Mouse (Mus musculus) neutrophil, adult 5-6 weeks (primary cell): ENCODE measurements around the gene Ptprj. TPM values are rescaled to one million over a fixed set of nuclear protein-coding genes. Genes with fewer than 3 reads are reported as not detected.

Experiments used
- ATAC-seq: fragments of 151-379, 151-347 bp; 2 replicates; pipeline ENCODE4 v1.8.0; 2017; ENCODE audit warnings: mild to moderate bottlenecking, moderate TSS enrichment; ENCODE audit not compliant: insufficient number of reproducible peaks, poor library complexity, low FRiP score, severe bottlenecking; ENCODE audit errors: extremely low read depth
- total RNA-seq: library from RNA; stranded (forward); fragments of 200-1000 nt; gene quantifications from 2 replicates; pipeline ENCODE4 v1.2.3, GENCODE M21; 2017

Gene Ptprj
- total RNA-seq = 93.1 and 93.8 TPM in 2 replicates

GRCm38 (mm10) chr2:90580236-90581005 lies at the start of gene Ptprj:
Gene Ptprj, minus strand, starts transcription at chr2:90580647.
- peak; percentile 13; the same call in 1 of the 2 replicates for ATAC-seq

DNA sequence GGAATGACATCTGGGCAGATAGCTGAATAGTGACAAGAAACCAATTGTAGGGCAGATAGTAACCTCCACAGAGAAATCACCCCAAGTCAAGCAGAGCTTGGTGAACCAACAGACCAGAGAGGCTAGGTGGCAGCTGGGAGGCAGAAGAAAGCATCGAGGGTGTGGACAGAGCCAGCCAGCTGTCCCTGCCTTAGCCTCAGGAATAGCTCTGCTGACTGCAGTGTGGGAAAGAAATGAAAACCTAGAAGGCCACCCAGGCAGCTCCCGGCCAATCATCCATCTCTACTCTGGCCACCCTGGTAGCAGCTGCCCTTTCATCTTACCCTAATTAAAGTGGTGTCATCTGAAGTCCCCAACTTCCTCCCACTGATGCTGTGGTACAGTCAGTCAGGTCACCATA lies 49.1 kb upstream of the Ptprj start:
- no peak for ATAC-seq

DNA sequence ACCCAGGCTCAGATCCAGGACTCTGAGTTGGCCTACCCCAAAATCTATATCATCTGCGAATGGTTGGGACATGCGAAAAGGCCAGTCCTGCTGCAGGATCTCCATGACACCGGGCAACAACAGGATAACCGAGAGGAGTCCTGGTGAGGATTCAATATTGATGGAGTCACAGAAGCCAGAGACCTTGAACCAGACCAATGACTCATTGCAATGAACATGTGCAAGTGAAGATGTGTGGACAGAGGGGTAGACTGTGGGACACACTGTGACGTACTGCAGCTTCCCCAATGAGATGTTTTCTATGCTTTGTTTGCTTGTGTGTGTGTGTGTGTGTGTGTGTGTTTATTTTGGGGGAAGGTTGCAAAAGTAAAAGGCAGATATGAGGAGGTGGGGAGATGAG lies 47.8 kb upstream of the Ptprj start:
- ATAC-seq = no peak

DNA sequence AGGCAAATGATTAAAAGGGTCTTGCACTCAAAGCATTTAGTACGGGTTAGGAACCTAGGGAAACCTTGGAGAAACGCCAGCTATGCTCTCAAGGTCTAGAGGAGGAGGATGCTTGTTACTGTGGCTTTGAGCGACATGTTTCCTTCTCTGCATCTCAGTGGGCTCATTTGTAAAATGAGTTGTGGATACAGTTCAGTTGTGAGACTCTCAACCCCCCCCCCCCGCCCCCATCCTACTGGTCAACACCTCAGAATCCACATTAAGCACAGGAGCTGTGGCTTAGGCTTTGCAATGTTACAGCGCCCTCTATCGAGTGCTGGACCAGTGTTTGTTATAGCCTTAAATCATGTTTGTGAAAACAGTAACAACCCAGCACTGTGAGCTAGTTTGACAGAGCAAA lies 44.5 kb upstream of the Ptprj start:
- peak; percentile 92 for ATAC-seq

DNA sequence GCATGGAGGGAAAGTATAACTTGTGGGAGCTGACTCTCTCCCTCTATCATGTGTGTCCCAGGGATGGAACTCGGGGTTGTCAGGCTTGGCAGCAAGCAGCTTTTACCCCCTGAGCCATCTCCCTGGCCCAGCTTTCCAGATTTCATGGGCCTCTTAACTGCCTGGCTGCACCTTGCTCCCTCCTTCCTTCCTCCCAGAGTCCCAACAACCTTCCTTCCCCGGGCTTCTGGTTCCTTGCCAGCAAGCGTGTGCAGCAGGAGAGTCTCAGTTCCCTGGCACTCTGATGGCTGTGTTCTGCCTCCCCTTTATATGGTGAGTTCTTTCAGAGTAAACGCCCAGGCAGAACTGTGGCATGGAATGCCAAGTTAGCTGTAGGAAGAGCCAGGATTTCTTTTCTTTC lies 43.9 kb upstream of the Ptprj start:
- no peak for ATAC-seq

- ATAC-seq = no peak
Measured at GRCm38 (mm10) chr2:90620815-90621214, 40.4 kb upstream of the Ptprj start.

DNA sequence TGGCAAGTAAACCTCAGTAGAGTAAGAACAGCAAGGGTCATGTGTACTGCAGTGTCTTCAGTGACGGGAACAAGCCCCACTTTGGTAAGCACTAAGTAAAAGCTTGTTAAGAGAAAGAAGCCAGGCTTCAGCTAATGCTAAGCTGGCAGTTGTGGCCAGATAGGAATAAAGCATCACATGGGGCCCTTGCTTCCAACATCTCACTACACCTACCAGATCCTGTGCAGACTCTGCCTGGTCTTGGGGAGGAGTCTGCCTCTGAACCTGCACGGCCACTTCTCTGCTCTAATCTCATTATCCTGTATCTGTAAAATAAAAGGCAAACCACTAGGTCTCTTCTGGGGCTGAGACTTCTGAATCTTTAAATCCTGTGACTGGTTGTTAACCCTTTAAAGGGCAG lies 39.2 kb upstream of the Ptprj start:
- ATAC-seq = no peak

DNA sequence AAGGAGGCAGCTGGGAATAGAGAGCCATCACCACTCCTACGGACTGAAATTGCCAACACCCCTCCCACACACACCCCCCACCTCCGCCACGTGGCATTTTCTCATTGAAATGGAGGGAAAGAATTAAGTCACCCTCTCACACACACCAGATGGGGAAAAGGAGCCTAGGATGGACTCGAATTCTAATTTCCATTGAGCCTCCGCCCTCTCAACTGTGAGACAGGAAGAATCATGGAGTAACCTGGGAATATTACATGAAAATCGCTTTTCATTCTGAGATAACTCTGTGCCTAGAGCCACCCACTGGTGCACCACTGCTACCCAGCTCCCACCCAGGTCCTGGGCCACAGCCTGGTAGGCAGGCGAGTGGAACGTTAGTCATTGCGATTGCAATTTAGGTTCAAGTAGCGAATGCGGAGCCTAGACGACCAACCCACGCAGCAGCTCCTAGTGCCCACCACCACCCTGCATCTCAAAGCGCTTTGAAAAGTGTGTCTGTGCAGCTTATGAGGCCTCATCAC lies 34.3 kb upstream of the Ptprj start:
- ATAC-seq = no peak

DNA sequence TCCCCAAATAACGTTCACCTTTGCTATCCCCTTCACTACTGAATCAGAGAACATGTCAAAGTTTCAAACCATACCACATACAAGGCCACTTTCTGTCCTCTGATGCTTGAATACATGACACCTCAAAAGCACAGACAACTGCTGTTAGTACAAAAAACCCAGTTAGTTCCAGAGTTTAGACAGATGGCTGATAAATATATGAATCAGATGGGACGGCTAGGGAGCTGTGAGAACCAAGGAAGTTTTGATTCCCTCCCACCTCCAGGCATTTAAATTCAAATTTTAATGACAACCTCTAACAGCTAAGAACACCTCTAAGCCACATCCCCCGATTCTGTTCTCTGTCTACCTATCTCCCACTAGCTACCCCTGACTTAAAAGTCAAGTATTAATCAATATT lies 33.1 kb upstream of the Ptprj start:
- no peak for ATAC-seq

DNA sequence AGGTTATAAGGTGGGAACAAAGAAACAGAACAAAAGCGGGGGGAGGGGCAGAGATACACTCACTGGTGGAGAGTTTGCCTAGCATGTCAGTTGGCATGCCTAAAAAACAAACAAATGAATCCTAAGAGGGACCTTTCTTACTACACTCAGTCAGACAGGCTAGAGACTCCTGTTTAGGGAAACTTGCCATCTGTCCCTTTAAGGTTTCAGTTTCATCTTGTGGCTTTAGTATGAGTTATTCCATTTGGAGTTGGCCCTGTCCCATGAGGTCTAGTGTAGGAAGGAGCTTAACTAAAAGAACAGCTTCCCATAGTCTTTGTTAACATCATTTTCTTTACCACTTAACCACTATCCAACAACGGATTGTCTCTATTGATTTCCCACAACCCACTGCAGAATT lies 32.6 kb upstream of the Ptprj start:
- ATAC-seq = no peak

DNA sequence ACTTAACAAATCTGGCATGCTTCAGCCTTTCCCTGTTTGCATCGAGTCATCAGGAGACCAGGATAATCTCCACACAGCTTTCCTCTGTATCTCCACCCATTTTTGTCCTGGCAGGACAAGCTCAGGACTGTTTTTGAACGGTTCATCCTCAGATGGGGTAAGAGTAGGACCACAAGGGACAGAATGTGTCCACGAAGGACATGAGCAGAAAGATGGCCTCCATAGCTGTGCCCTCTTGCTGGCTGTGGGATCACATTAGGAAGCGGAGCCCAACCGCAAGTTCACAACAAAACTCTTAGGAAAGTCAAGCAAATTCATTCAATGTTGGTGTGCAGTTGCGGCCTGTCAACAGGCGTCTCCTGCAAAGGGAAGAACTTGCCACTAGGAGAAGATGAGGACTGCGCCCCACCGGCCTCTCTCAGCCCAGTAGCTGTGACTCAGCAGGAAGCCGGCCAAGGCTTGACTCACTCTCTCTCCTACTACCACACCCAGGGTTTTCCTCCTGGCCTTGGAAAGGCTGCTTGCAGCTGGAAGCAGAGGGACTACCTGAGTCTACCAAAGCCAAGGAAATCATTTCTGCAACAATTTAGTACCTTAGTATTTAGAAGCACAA lies 31.6 kb upstream of the Ptprj start:
- ATAC-seq = no peak

DNA sequence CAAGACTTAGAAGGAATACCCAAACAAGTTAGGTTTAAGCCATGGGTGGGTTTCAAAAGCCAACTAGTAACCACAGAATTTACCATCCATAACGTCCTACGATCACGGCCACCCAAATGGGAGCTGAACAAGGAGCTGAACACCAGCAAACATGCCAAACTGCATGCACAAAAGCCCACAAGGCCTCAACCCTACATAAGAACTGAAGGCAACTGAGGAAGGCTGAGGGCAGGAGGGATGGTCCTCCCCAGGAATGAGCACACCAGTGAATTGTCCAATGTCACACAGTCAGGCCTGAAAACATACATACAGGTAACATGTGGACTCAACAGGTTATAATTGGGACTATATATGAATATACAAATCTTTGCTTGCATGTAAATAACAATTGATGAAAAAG lies 20.6 kb upstream of the Ptprj start:
- ATAC-seq = no peak

- no peak for ATAC-seq
Measured at GRCm38 (mm10) chr2:90588141-90588540, 7.7 kb upstream of the Ptprj start.

DNA sequence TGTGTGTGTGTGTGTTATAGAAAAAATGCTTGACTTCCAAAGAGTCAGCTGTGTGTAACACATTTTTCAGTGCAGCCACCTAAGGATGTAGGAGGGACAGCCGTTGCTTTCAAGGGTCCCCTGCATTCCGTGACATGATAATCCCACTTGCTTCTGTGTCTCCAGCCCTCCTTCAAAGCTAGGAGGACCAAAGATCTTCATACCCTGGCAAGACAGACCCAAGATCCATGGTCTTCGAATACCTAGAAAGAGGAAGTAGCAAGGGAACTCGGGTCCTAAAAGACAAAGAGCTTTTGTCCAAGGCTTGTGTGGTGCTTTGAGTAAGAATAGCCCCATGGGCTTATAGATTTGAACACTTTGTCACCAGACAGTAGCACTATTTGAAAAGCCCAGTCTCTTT lies 4.1 kb upstream of the Ptprj start:
- no peak for ATAC-seq

DNA sequence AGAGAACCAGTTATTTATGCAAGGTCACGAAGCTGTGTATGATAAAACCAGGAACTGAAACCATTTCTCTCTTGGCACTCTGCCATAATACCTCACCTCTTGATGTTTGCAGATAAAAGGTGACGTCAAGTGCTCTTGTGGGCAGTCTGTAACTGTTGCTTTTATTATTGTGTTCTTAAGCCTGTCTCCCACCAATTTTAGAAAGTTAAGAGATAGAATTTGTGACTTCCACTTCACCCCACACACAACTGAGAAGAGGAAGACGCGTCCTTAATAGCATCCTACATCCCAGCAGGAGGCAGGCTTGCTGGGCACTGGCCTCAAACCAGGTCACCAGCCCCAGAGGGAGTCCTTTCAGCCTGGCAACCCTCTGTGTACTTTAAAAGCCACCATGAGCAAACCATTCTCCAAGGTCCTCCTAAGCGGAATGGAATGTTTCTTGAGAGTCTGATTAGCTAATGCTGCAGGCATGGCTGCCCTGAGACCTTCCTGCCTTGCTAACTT lies 3.2 kb upstream of the Ptprj start:
- peak; percentile 67 for ATAC-seq

DNA sequence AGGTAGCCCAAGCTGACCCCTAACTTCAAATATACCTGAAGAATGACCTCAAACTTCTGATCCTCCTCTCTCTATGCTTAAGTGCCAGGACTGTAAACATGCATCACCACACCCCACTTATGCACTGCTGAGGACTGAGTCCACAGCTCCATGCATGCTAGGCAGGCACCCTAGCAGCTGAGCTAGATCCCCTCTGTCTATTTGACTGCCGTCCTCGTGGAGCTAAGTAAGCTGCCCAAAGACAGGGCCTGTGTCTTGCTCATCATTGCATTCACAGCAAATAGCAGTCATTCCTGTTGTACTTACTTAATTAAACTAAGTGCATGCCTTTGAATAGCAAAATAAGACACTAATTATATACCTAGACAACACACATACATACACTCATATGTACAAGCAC lies 2.4 kb upstream of the Ptprj start:
- ATAC-seq = no peak

DNA sequence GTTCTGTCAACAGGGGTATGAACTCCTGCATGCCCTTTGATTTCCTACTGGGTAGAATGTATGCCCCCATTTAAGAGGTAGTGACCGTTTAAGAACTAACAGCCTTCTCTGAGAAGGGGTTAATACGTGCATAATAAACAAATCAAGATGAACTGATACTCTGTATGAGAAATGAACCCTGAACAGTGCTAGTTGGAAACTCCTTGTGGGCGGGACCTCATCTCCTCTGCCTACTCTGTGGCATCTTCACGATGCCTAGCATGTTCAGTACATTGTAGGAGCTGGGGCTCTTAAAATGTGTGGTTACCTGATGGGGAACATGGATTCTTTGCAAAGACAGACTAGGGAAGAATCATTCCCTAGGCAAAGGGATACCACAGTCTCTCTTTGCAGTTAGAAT lies 1.9 kb upstream of the Ptprj start:
- ATAC-seq = no peak

- no peak for ATAC-seq
Measured at GRCm38 (mm10) chr2:90581796-90582125, 1.3 kb upstream of the Ptprj start.

DNA sequence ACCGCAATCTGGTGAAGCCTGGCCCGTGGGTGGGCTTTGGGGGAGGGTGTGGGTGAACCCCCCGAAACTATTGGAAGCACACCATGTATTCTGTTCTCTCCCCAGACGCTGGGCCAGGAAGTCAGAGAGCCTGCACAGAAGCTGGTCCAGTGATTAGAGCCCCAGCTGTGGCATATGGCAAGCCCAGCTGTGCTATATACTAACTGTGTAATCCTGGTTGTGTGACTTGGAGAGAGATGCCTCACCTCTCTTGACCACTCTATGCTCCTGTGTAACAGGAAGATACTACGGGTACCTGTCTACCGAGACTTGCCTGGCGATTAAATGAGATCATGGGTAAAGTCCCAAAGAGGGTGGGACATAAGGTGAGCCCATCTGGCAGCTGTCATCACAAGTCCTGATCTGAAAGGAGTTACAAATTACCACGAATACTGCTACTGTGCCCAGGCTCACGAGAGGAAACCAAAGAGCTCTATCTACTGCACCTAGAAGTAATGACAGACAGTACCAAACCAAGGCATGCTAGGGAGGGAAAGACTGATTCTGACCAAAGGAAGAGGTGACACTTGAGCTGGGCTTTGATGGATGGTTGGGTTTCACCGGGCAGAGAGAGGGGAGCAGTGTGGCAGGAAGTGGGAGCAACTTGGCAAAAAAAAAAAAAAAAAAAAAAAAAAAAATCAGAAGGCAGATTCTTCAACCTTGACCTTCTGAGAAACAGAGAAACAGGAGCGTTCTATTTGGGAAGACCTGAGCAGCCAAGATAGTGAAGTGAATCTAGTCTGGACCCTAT lies 754 bp upstream of the Ptprj start:
- peak; percentile 34; the same call in 1 of the 2 replicates for ATAC-seq
